Mouse (Mus musculus) midbrain, embryonic 11.5 days (tissue): Measurements from ENCODE around the gene Tnr. TPM values are rescaled to one million over a fixed set of nuclear protein-coding genes. Genes with fewer than 3 reads are reported as not detected.

Source experiments
- ATAC-seq: fragments of 200-750 bp; cut with Nextera tagmentation; 2 replicates; pipeline ENCODE4 v1.8.0; 2017; ENCODE audit warnings: moderate TSS enrichment, moderate library complexity; ENCODE audit not compliant: low FRiP score
- DNase-seq: peaks from one replicate; pipeline ENCODE4 v3.0.0; 2015; ENCODE audit warnings: low spot score; ENCODE audit errors: missing footprints
- H3K27ac ChIP-seq: fragments of 300-500 bp; sonication (generic); 2 replicates; pipeline ENCODE4 v1.5.1; 2014; ENCODE audit warnings: low read depth, low read length
- H3K27me3 ChIP-seq: fragments of 300-500 bp; sonication (generic); 2 replicates; pipeline ENCODE4 v1.6.1; 2014; ENCODE audit warnings: mild to moderate bottlenecking, low read length, moderate library complexity, mixed read lengths; ENCODE audit not compliant: control insufficient read depth, insufficient read depth
- H3K36me3 ChIP-seq: fragments of 300-500 bp; sonication (generic); 2 replicates; pipeline ENCODE4 v1.6.1; 2014; ENCODE audit warnings: mild to moderate bottlenecking, low read length, moderate library complexity, mixed read lengths; ENCODE audit not compliant: control insufficient read depth, insufficient read depth
- H3K4me1 ChIP-seq: fragments of 300-500 bp; sonication (generic); 2 replicates; pipeline ENCODE4 v1.6.1; 2014; ENCODE audit warnings: low read length; ENCODE audit not compliant: control insufficient read depth, insufficient read depth
- H3K4me2 ChIP-seq: fragments of 300-500 bp; sonication (generic); 2 replicates; pipeline ENCODE4 v1.6.1; 2014; ENCODE audit warnings: mild to moderate bottlenecking, moderate library complexity
- H3K4me3 ChIP-seq: fragments of 300-500 bp; sonication (generic); 2 replicates; pipeline ENCODE4 v1.5.1; 2014; ENCODE audit warnings: low read depth, low read length
- H3K9ac ChIP-seq: fragments of 300-500 bp; sonication (generic); 2 replicates; pipeline ENCODE4 v1.6.1; 2014; ENCODE audit warnings: low read length
- H3K9me3 ChIP-seq: fragments of 300-500 bp; sonication (generic); 2 replicates; pipeline ENCODE4 v1.6.1; 2016; ENCODE audit warnings: low read length; ENCODE audit not compliant: control insufficient read depth
- WGBS: fragments of 180-500 bp; shearing (Covaris S2); extraction: QIAGEN DNeasy Blood & Tissue Kit; methylation state at CpG from one replicate; pipeline ENCODE4 v1.1.7; 2014; 5-methylcytosine and 5-hydroxymethylcytosine counted together
- polyA plus RNA-seq: library from polyadenylated mRNA; unstranded; fragments of >200 nt; fragmentation: Nextera tagmentation; extraction: Ambion mirVana; gene quantifications from 2 replicates; pipeline ENCODE4 v1.2.1, GENCODE M21; 2014

Gene Tnr
- polyA plus RNA-seq, 1 experiment from 2014 or later = 0.16 TPM

DNA sequence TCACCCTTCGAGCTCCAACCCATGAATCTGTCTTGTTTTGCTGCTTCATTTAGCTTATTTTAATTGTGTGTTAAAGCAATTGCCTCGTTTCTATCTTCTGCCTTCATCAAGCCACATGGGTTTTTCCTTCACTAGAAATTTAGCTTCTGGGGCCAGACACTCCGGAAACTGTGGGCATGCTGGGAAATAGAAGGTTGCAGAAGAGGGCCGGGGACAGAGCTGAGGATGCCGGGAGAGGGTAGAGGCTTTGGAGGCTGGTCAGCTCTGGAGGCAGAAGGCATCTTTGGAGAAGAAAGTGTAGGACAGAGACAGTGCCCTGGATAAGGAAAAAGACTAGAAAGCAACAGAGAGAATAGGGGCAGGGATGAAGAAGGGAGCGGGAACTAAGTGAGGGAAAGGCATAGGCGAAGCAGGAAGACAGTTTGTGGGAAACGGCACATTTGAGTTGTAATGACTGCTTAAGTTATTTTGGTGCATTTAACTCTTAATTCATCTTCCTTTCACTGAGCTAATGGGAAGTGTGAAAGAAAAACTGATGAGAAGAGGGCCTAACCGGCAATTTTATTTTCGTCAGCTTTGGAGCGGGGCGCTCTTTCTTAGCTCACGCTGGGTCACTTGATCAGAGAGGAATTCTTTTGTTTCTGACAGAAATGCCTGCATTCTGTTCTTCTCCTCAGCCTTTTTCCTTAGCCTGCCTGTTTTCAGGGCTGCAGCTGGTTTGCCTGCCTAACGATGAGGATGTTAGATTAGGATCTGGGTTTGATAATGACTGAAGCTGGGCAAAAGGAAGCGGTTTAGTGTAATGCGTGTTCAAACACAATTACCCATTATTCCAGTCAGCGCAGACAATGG, 28.2 kb downstream of the Tnr start:
- no peaks in the 10 kb centered on the region for H3K36me3 ChIP-seq
- WGBS = 36% methylated on average over 17 of the region's 17 CpGs
- H3K9me3 ChIP-seq = no peaks in the 10 kb centered on the region
- H3K4me3 ChIP-seq = no peak overlapping the region
- H3K4me1 ChIP-seq = peaks cover 7% of the 10 kb centered on the region
- peak; percentile 34; the same call in 1 of the 2 replicates for ATAC-seq
- no peaks in the 10 kb centered on the region; the same call in 1 of the 2 replicates for H3K27me3 ChIP-seq
- no peak overlapping the region for H3K27ac ChIP-seq
- peak overlapping the region; percentile 7; the same call in 1 of the 2 replicates for H3K4me2 ChIP-seq
- peak overlapping the region; percentile 33 for H3K9ac ChIP-seq
- DNase-seq = peak; percentile 90

DNA sequence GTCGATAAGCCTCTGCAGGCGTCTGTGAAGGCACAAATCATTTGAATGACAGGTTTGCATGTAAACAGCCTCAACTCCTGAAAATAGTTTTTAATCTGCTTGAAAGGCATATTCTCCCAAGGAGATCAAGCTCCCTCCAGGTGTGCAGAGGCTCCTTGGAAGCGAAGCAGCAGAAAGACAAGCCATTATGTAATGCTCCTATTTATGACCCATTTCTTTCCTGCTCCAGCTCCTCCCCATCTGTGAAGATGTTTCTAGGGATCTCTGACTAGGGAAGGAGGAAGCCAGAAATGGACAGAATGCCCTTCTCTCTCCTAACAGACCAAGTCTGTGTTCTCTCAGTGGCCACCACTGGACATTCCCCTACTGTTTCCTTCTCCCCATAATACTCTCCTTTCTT, 38.0 kb downstream of the Tnr start:
- Histone ChIP-seq H3K9me3 (no peaks in the 10 kb centered on the region), H3K9ac (no peak overlapping the region), H3K36me3 (no peaks in the 10 kb centered on the region), H3K4me2 (no peak overlapping the region), H3K4me3 (no peak overlapping the region), H3K27me3 (no peaks in the 10 kb centered on the region), H3K27ac (no peak overlapping the region), H3K4me1 (no peaks in the 10 kb centered on the region)
- DNase-seq = no peak
- WGBS = 80% methylated on average over 3 of the region's 3 CpGs
- ATAC-seq = no peak

DNA sequence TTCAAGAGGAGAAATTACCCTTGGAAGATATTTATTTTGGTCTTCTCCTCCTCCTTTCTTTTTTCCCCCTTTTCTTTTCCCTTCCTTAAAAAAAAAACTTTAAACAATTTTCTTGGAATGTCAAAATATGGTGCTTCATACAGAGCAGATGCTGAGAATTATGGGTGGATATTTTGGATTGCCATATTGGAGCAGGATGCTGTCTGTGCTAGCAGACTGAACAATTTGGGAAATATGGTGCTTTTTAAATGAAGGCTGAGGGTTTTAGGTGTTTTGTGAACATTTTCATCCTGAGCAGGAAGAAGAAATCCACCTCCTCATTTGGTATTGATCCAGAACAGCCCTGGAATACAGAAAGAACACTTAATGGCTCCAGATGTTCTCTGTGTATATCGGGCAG, 41.6 kb downstream of the Tnr start:
- ATAC-seq = no peak
- H3K4me3 ChIP-seq = no peak overlapping the region

DNA sequence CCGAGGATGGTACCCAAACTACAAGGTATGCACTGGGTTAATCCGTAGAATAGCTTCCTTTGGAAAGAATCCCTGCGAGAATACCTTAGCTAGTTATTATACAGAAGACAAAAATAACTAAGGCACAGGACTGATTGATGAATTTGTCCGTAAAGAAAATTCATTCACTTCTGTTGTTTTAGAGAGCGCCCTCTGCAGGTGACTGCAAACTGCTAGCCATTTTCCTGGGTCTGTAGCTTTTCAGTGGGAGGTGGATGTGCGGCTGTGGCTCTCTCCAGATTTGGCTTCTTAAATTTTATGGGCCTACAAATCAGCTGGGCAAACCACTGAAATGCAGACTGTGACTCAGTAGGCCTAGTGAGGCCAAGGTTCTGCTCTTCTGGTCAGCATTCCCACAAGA, 42.5 kb downstream of the Tnr start:
- Histone ChIP-seq H3K27me3 (no peaks in the 10 kb centered on the region), H3K9me3 (no peaks in the 10 kb centered on the region), H3K4me3 (no peak overlapping the region), H3K27ac (no peak overlapping the region), H3K36me3 (no peaks in the 10 kb centered on the region), H3K4me1 (no peaks in the 10 kb centered on the region), H3K9ac (no peak overlapping the region), H3K4me2 (no peak overlapping the region)
- 78% methylated on average over 6 of the region's 6 CpGs for WGBS
- DNase-seq = peak; percentile 77
- no peak for ATAC-seq

More for the DNA sequence above, 41.6 kb downstream of the Tnr start:
- no peak overlapping the region for H3K4me2 ChIP-seq
- no peaks in the 10 kb centered on the region for H3K4me1 ChIP-seq
- H3K27me3 ChIP-seq = no peaks in the 10 kb centered on the region
- H3K36me3 ChIP-seq = no peaks in the 10 kb centered on the region
- no peak overlapping the region for H3K27ac ChIP-seq
- DNase-seq = peak; percentile 33
- 89% methylated on average over 1 of the region's 1 CpGs for WGBS
- H3K9ac ChIP-seq = no peak overlapping the region
- no peaks in the 10 kb centered on the region for H3K9me3 ChIP-seq

DNA sequence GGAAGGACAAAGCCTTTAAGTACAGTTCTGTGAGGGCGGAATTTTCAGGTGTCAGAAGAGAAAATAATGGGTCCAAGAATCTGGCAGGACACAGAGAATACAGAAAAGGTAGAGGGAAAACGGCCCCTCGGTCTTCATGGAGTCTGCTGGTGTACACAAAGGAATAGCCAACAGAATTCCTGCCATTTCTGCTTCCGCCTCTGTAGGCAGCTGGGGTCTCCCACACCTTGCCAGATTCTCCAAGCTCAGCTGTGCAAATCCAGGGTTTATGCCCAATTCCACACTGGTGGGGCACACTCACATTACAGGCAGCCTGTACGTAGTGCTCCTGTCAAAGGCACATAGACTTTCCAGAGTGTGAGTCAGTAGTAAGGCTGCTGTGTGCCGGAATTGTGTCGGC, 43.6 kb downstream of the Tnr start:
- H3K4me2 ChIP-seq = no peak overlapping the region
- no peaks in the 10 kb centered on the region for H3K36me3 ChIP-seq
- ATAC-seq (no peak), DNase-seq (peak; percentile 77)
- WGBS = 90% methylated on average over 7 of the region's 7 CpGs
- no peak overlapping the region for H3K4me3 ChIP-seq
- no peak overlapping the region for H3K27ac ChIP-seq
- no peaks in the 10 kb centered on the region for H3K4me1 ChIP-seq
- no peaks in the 10 kb centered on the region for H3K9me3 ChIP-seq
- no peak overlapping the region for H3K9ac ChIP-seq
- no peaks in the 10 kb centered on the region for H3K27me3 ChIP-seq

DNA sequence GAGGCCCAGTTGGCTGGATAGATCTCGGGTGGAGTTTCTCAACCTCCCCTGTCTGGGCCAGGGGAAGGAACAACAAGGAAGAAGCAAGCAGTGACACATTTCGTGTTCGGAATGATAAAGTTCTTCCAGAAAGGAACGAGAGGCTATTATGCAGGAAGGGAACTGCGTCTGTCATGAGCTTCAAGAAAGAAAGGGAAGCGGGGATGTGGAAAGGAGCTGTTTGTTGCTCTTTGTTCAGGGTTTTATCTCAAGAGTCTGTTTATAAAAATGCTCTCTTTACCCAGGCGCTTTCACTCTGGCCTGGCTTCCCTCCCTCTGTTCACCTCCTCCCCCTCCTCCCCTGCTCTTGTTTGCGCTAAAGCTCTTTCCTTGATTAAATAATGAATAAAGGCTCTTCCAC, 46.7 kb downstream of the Tnr start:
- Histone ChIP-seq H3K9me3 (no peaks in the 10 kb centered on the region), H3K27ac (no peak overlapping the region), H3K36me3 (no peaks in the 10 kb centered on the region), H3K4me1 (no peaks in the 10 kb centered on the region), H3K4me2 (0 out of 2 replicates have a peak overlapping the region, but pooled peaks have one; percentile 5), H3K4me3 (no peak overlapping the region), H3K27me3 (no peaks in the 10 kb centered on the region), H3K9ac (no peak overlapping the region)
- DNase-seq (peak; percentile 83), ATAC-seq (peak; percentile 81)
- WGBS = 27% methylated on average over 8 of the region's 8 CpGs

DNA sequence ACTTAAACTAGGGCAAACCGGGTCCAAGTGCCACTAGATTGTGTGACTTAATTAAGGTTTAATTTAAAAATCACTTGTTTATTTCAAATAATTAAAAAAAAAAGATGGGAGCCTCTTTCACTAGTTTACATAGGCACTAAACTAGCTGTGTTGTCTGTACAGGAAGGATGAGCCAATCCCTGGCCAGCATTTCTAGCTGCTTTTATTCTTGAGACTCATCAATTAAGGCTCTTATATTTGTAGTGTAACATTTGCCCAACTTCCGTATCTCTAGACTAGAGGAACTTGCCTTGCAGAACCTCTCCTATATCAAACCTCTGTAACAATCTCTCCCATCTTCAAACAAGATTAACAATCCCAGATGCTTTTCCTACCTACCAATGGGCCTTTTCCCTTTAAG, 47.3 kb downstream of the Tnr start:
- Histone ChIP-seq H3K9ac (no peak overlapping the region), H3K9me3 (no peaks in the 10 kb centered on the region), H3K27ac (no peak overlapping the region), H3K36me3 (no peaks in the 10 kb centered on the region), H3K27me3 (no peaks in the 10 kb centered on the region), H3K4me1 (no peaks in the 10 kb centered on the region), H3K4me2 (no peak overlapping the region), H3K4me3 (no peak overlapping the region)
- 71% methylated on average over 2 of the region's 2 CpGs for WGBS
- DNase-seq (peak; percentile 77), ATAC-seq (no peak)

DNA sequence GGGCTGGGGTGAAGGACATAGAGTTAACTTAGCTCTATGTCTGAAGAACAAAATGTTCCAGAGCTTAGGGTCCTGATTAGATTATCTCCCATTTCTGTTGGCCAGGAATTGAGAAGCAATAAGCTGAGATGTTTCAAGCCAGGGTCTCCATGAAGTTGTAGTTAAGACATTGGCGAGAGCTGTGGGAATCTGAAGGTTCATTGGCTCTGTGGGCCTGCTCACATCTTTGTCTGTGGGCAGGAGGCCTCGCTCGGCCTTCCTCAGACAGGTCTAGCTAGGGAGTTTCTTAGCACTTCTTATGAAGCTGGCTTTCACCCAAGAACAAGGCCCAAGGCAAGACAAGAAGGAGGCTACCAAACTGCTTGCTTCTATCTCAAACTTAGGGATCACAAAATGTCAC, 48.4 kb downstream of the Tnr start:
- no peaks in the 10 kb centered on the region for H3K27me3 ChIP-seq
- no peaks in the 10 kb centered on the region for H3K4me1 ChIP-seq
- no peak overlapping the region for H3K27ac ChIP-seq
- WGBS = 89% methylated on average over 3 of the region's 3 CpGs
- no peaks in the 10 kb centered on the region for H3K36me3 ChIP-seq
- ATAC-seq = no peak
- H3K4me3 ChIP-seq = no peak overlapping the region
- H3K4me2 ChIP-seq = no peak overlapping the region
- no peaks in the 10 kb centered on the region for H3K9me3 ChIP-seq
- DNase-seq = no peak
- H3K9ac ChIP-seq = no peak overlapping the region

DNA sequence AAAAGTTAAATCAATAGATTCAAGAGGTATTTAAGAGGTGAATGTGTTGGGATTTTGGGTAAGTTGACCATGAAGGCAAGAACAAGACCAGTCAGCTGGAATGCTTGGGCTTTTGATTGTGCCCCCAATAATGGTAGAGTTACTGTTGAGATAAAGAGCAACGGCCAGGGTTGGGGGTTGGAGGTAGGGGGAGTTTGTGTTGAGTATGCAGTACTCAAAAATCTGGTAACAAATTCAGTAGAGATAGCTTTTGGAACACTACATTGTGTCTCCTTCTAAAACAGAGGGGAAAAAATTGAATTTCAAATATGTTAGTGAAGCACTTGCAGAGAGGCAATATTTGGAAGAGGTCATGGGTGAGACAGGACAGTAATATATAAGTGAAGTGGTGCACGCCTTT, 49.5 kb downstream of the Tnr start:
- H3K36me3 ChIP-seq = no peaks in the 10 kb centered on the region
- H3K4me1 ChIP-seq = no peaks in the 10 kb centered on the region
- H3K4me2 ChIP-seq = no peak overlapping the region
- H3K9ac ChIP-seq = no peak overlapping the region
- no peak overlapping the region for H3K4me3 ChIP-seq
- no peaks in the 10 kb centered on the region for H3K9me3 ChIP-seq
- DNase-seq = peak; percentile 72
- WGBS = 81% methylated on average over 2 of the region's 2 CpGs
- H3K27me3 ChIP-seq = no peaks in the 10 kb centered on the region
- no peak for ATAC-seq
- H3K27ac ChIP-seq = no peak overlapping the region
